Mouse (Mus musculus) liver, embryonic 12.5 days (tissue): Measurements from ENCODE around the gene Pold3. TPM values are rescaled to one million over a fixed set of nuclear protein-coding genes. Genes with fewer than 3 reads are reported as not detected.

Experiments used
- ATAC-seq: fragments of 200-750 bp; cut with Nextera tagmentation; 2 replicates; pipeline ENCODE4 v1.8.0; 2017; ENCODE audit warnings: moderate number of reproducible peaks, mild to moderate bottlenecking, moderate library complexity
- H3K27ac ChIP-seq: fragments of 300-500 bp; sonication (generic); 2 replicates; pipeline ENCODE4 v1.5.1; 2016; ENCODE audit warnings: mild to moderate bottlenecking
- H3K27me3 ChIP-seq: fragments of 300-500 bp; sonication (generic); replicated peaks from 2 replicates; pipeline ENCODE4 v1.6.1; 2016; ENCODE audit warnings: mild to moderate bottlenecking, moderate library complexity
- H3K36me3 ChIP-seq: fragments of 300-500 bp; sonication (generic); 2 replicates; pipeline ENCODE4 v1.6.1; 2016; ENCODE audit warnings: mild to moderate bottlenecking, moderate library complexity
- H3K4me1 ChIP-seq: fragments of 300-500 bp; sonication (generic); 2 replicates; pipeline ENCODE4 v1.6.1; 2016
- H3K4me2 ChIP-seq: fragments of 300-500 bp; sonication (generic); 2 replicates; pipeline ENCODE4 v1.6.1; 2016; ENCODE audit warnings: mild to moderate bottlenecking, moderate library complexity
- H3K4me3 ChIP-seq: fragments of 300-500 bp; sonication (generic); 2 replicates; pipeline ENCODE4 v1.5.1; 2016; ENCODE audit warnings: mild to moderate bottlenecking, moderate library complexity
- H3K9ac ChIP-seq: fragments of 300-500 bp; sonication (generic); 2 replicates; pipeline ENCODE4 v1.6.1; 2016; ENCODE audit warnings: mild to moderate bottlenecking, moderate library complexity
- H3K9me3 ChIP-seq: fragments of 300-500 bp; sonication (generic); replicated peaks from 2 replicates; pipeline ENCODE4 v1.6.1; 2016; ENCODE audit warnings: mild to moderate bottlenecking, moderate library complexity
- WGBS: fragments of 180-500 bp; shearing (Covaris S2); methylation state at CpG from one replicate; pipeline ENCODE4 v1.1.7; 2016; ENCODE audit not compliant: insufficient replicate concordance; 5-methylcytosine and 5-hydroxymethylcytosine counted together
- polyA plus RNA-seq: library from polyadenylated mRNA; unstranded; fragments of >200 nt; fragmentation: Nextera tagmentation; extraction: Ambion mirVana; gene quantifications from 2 replicates; pipeline ENCODE4 v1.2.1, GENCODE M21; 2016

The Pold3 gene
- polyA plus RNA-seq, 1 experiment from 2014 or later: 73.6 TPM

GRCm38 (mm10) chr7:100137038-100137437 lies 15.7 kb upstream of the Pold3 start:
- 37% methylated on average over 9 of the region's 9 CpGs for WGBS
- Histone ChIP-seq H3K27me3 (peaks cover 16% of the 10 kb centered on the region; the same call in 1 of the 2 replicates), H3K4me3 (no peak overlapping the region), H3K36me3 (no peaks in the 10 kb centered on the region), H3K9ac (no peak overlapping the region), H3K27ac (no peak overlapping the region), H3K4me1 (no peaks in the 10 kb centered on the region), H3K9me3 (no peaks in the 10 kb centered on the region), H3K4me2 (no peak overlapping the region)
- ATAC-seq: no peak

- WGBS: 72% methylated on average over 1 of the region's 1 CpGs
- peaks cover 13% of the 10 kb centered on the region; the same call in 1 of the 2 replicates for H3K27me3 ChIP-seq
- H3K4me2 ChIP-seq: no peak overlapping the region
- no peaks in the 10 kb centered on the region for H3K9me3 ChIP-seq
- H3K27ac ChIP-seq: no peak overlapping the region
- H3K9ac ChIP-seq: no peak overlapping the region
- H3K4me1 ChIP-seq: no peaks in the 10 kb centered on the region
- no peak for ATAC-seq
- H3K36me3 ChIP-seq: no peaks in the 10 kb centered on the region
- no peak overlapping the region for H3K4me3 ChIP-seq
Measured at GRCm38 (mm10) chr7:100132379-100132778, 11.0 kb upstream of the Pold3 start.

GRCm38 (mm10) chr7:100130592-100130991 lies 9.2 kb upstream of the Pold3 start:
- Histone ChIP-seq H3K36me3 (no peaks in the 10 kb centered on the region), H3K9ac (no peak overlapping the region), H3K4me2 (no peak overlapping the region), H3K4me3 (no peak overlapping the region), H3K9me3 (no peaks in the 10 kb centered on the region), H3K27ac (no peak overlapping the region), H3K27me3 (0 out of 2 replicates have a peak, but pooled peaks cover 4% of the 10 kb centered on the region), H3K4me1 (no peaks in the 10 kb centered on the region)
- 41% methylated on average over 6 of the region's 6 CpGs for WGBS
- ATAC-seq: no peak

GRCm38 (mm10) chr7:100128262-100129041 lies 7.1 kb upstream of the Pold3 start:
- H3K9me3 ChIP-seq: no peaks in the 10 kb centered on the region
- no peak overlapping the region for H3K9ac ChIP-seq
- no peak overlapping the region for H3K4me2 ChIP-seq
- no peaks in the 10 kb centered on the region for H3K36me3 ChIP-seq
- no peak overlapping the region for H3K4me3 ChIP-seq
- WGBS: 56% methylated on average over 7 of the region's 7 CpGs
- no peaks in the 10 kb centered on the region for H3K4me1 ChIP-seq
- 0 out of 2 replicates have a peak, but pooled peaks cover 4% of the 10 kb centered on the region for H3K27me3 ChIP-seq
- H3K27ac ChIP-seq: no peak overlapping the region
- ATAC-seq: no peak

- no peak overlapping the region for H3K4me3 ChIP-seq
- H3K36me3 ChIP-seq: no peaks in the 10 kb centered on the region
- H3K4me1 ChIP-seq: peaks cover 10% of the 10 kb centered on the region
- H3K4me2 ChIP-seq: no peak overlapping the region
- no peak for ATAC-seq
- H3K27me3 ChIP-seq: 0 out of 2 replicates have a peak, but pooled peaks cover 4% of the 10 kb centered on the region
- 76% methylated on average over 7 of the region's 7 CpGs for WGBS
- H3K9ac ChIP-seq: no peak overlapping the region
- no peaks in the 10 kb centered on the region for H3K9me3 ChIP-seq
- no peak overlapping the region for H3K27ac ChIP-seq
Measured at GRCm38 (mm10) chr7:100126514-100126913, 5.1 kb upstream of the Pold3 start.

- Histone ChIP-seq H3K9me3 (no peaks in the 10 kb centered on the region), H3K27me3 (0 out of 2 replicates have a peak, but pooled peaks cover 4% of the 10 kb centered on the region), H3K4me3 (no peak overlapping the region), H3K36me3 (no peaks in the 10 kb centered on the region), H3K4me2 (no peak overlapping the region), H3K27ac (no peak overlapping the region), H3K9ac (no peak overlapping the region), H3K4me1 (peaks cover 14% of the 10 kb centered on the region)
- WGBS: 72% methylated on average over 4 of the region's 4 CpGs
- no peak for ATAC-seq
Measured at GRCm38 (mm10) chr7:100125166-100125565, 3.8 kb upstream of the Pold3 start.

- peaks cover 21% of the 10 kb centered on the region for H3K4me1 ChIP-seq
- no peak overlapping the region for H3K4me3 ChIP-seq
- ATAC-seq: no peak
- H3K9me3 ChIP-seq: no peaks in the 10 kb centered on the region
- H3K27ac ChIP-seq: no peak overlapping the region
- H3K4me2 ChIP-seq: no peak overlapping the region
- H3K9ac ChIP-seq: no peak overlapping the region
- H3K27me3 ChIP-seq: 0 out of 2 replicates have a peak, but pooled peaks cover 4% of the 10 kb centered on the region
- WGBS: 47% methylated on average over 2 of the region's 2 CpGs
- peaks cover 8% of the 10 kb centered on the region for H3K36me3 ChIP-seq
Measured at GRCm38 (mm10) chr7:100124211-100124610, 2.8 kb upstream of the Pold3 start.

- H3K4me3 ChIP-seq: no peak overlapping the region
- H3K27ac ChIP-seq: no peak overlapping the region
- H3K4me1 ChIP-seq: peaks cover 27% of the 10 kb centered on the region
- H3K27me3 ChIP-seq: 0 out of 2 replicates have a peak, but pooled peaks cover 4% of the 10 kb centered on the region
- no peak overlapping the region for H3K9ac ChIP-seq
- ATAC-seq: no peak
- H3K9me3 ChIP-seq: no peaks in the 10 kb centered on the region
- H3K4me2 ChIP-seq: no peak overlapping the region
- 50% methylated on average over 6 of the region's 6 CpGs for WGBS
- H3K36me3 ChIP-seq: peaks cover 15% of the 10 kb centered on the region
Measured at GRCm38 (mm10) chr7:100123486-100123885, 2.1 kb upstream of the Pold3 start.

- Histone ChIP-seq H3K9ac (peak overlapping the region; percentile 97), H3K9me3 (no peaks in the 10 kb centered on the region), H3K27ac (peak overlapping the region; percentile 93), H3K27me3 (no peaks in the 10 kb centered on the region), H3K4me1 (peaks cover 29% of the 10 kb centered on the region), H3K4me2 (peak overlapping the region; percentile 84), H3K36me3 (peaks cover 42% of the 10 kb centered on the region), H3K4me3 (peak overlapping the region; percentile 96)
- peak; percentile 72 for ATAC-seq
- WGBS: under 1% methylated on average over 25 of the region's 25 CpGs
Measured at GRCm38 (mm10) chr7:100120791-100121261, 539 bp downstream of the Pold3 start.

- Histone ChIP-seq H3K4me1 (peaks cover 8% of the 10 kb centered on the region; the same call in 1 of the 2 replicates), H3K36me3 (peaks cover 95% of the 10 kb centered on the region), H3K4me3 (no peak overlapping the region), H3K4me2 (no peak overlapping the region), H3K27me3 (no peaks in the 10 kb centered on the region), H3K9ac (no peak overlapping the region), H3K27ac (no peak overlapping the region), H3K9me3 (no peaks in the 10 kb centered on the region)
- 92% methylated on average over 6 of the region's 6 CpGs for WGBS
- no peak for ATAC-seq
Measured at GRCm38 (mm10) chr7:100114279-100114678, 7.1 kb downstream of the Pold3 start.

GRCm38 (mm10) chr7:100113821-100114220 lies 7.5 kb downstream of the Pold3 start:
- Histone ChIP-seq H3K9me3 (no peaks in the 10 kb centered on the region), H3K4me2 (no peak overlapping the region), H3K27ac (no peak overlapping the region), H3K27me3 (no peaks in the 10 kb centered on the region), H3K4me3 (no peak overlapping the region), H3K4me1 (peaks cover 5% of the 10 kb centered on the region; the same call in 1 of the 2 replicates), H3K9ac (no peak overlapping the region), H3K36me3 (peaks cover 94% of the 10 kb centered on the region)
- no peak for ATAC-seq
- WGBS: 79% methylated on average over 7 of the region's 7 CpGs

GRCm38 (mm10) chr7:100111506-100111905 lies 9.9 kb downstream of the Pold3 start:
- no peaks in the 10 kb centered on the region for H3K27me3 ChIP-seq
- no peak for ATAC-seq
- no peaks in the 10 kb centered on the region for H3K4me1 ChIP-seq
- H3K4me2 ChIP-seq: no peak overlapping the region
- H3K9me3 ChIP-seq: no peaks in the 10 kb centered on the region
- H3K36me3 ChIP-seq: peaks cover 88% of the 10 kb centered on the region
- H3K4me3 ChIP-seq: no peak overlapping the region
- WGBS: 87% methylated on average over 10 of the region's 10 CpGs
- H3K9ac ChIP-seq: no peak overlapping the region
- H3K27ac ChIP-seq: no peak overlapping the region
